Mouse (Mus musculus): Measurements from ENCODE around the gene Bnip2. TPM values are rescaled to one million over a fixed set of nuclear protein-coding genes. Genes with fewer than 3 reads are reported as not detected.

Gene Bnip2
- polyA plus RNA-seq, 1 experiment from 2014 or later: 58.9 TPM

- Histone ChIP-seq H3K4me2 (no peak overlapping the region), H3K4me3 (replicated peaks) (no peak overlapping the region), H3K4me1 (peaks cover 5% of the 10 kb centered on the region; the same call in 1 of the 2 replicates), H3K9ac (replicated peaks) (no peak overlapping the region), H3K27me3 (replicated peaks) (no peaks in the 10 kb centered on the region), H3K27ac (replicated peaks) (no peak overlapping the region), H3K36me3 (no peaks in the 10 kb centered on the region), H3K9me3 (replicated peaks) (no peaks in the 10 kb centered on the region)
- 31% methylated on average over 3 of the region's 3 CpGs for WGBS
- no peak for ATAC-seq (ENCODE audit: low FRiP score)
These were observed 60.1 kb downstream of the Bnip2 start for GRCm38 (mm10) chr9:70049416-70049783.

- Histone ChIP-seq H3K27me3 (replicated peaks) (no peaks in the 10 kb centered on the region), H3K4me3 (replicated peaks) (no peak overlapping the region), H3K4me2 (no peak overlapping the region), H3K4me1 (peaks cover 5% of the 10 kb centered on the region; the same call in 1 of the 2 replicates), H3K9ac (replicated peaks) (no peak overlapping the region), H3K9me3 (replicated peaks) (no peaks in the 10 kb centered on the region), H3K36me3 (no peaks in the 10 kb centered on the region), H3K27ac (replicated peaks) (no peak overlapping the region)
- WGBS: 62% methylated on average over 8 of the region's 8 CpGs
- no peak for ATAC-seq (ENCODE audit: low FRiP score)
These were observed 60.6 kb downstream of the Bnip2 start for GRCm38 (mm10) chr9:70049839-70050238.

GRCm38 (mm10) chr9:70052730-70053129 lies 63.5 kb downstream of the Bnip2 start:
- ATAC-seq (ENCODE audit: low FRiP score): no peak
- H3K27ac ChIP-seq (replicated peaks): no peak overlapping the region
- peaks cover 5% of the 10 kb centered on the region; the same call in 1 of the 2 replicates for H3K4me1 ChIP-seq
- H3K9ac ChIP-seq (replicated peaks): no peak overlapping the region
- WGBS: 49% methylated on average over 3 of the region's 3 CpGs
- H3K27me3 ChIP-seq (replicated peaks): no peaks in the 10 kb centered on the region
- no peaks in the 10 kb centered on the region for H3K9me3 ChIP-seq (replicated peaks)
- H3K4me2 ChIP-seq: no peak overlapping the region
- H3K4me3 ChIP-seq (replicated peaks): no peak overlapping the region
- no peaks in the 10 kb centered on the region for H3K36me3 ChIP-seq

- Histone ChIP-seq H3K27me3 (replicated peaks) (no peaks in the 10 kb centered on the region), H3K27ac (replicated peaks) (no peak overlapping the region), H3K4me3 (replicated peaks) (no peak overlapping the region), H3K4me1 (peaks cover 5% of the 10 kb centered on the region; the same call in 1 of the 2 replicates), H3K9me3 (replicated peaks) (no peaks in the 10 kb centered on the region), H3K36me3 (no peaks in the 10 kb centered on the region), H3K9ac (replicated peaks) (no peak overlapping the region), H3K4me2 (no peak overlapping the region)
- no peak for ATAC-seq (ENCODE audit: low FRiP score)
- WGBS: 41% methylated on average over 3 of the region's 3 CpGs
These were observed 64.1 kb downstream of the Bnip2 start for GRCm38 (mm10) chr9:70053411-70053810.

Other genes starting within 250 kb of the Bnip2 start
- gene Foxb1, start 228.5 kb upstream of the Bnip2 start, polyA plus RNA-seq (2015; fragmentation: Nextera tagmentation; extraction: Ambion mirVana): 4.7 and 7.4 TPM in 2 replicates
- 199 and 218 TPM in 2 replicates for gene Gtf2a2, start 23.1 kb downstream of the Bnip2 start, polyA plus RNA-seq (2015; fragmentation: Nextera tagmentation; extraction: Ambion mirVana)
- 0.77 TPM in 1 of 2 replicates, not detected in the other for gene Gcnt3, start 48.6 kb downstream of the Bnip2 start, polyA plus RNA-seq (2015; fragmentation: Nextera tagmentation; extraction: Ambion mirVana)
- 9.1 and 9.5 TPM in 2 replicates for gene Fam81a, start 153.1 kb downstream of the Bnip2 start, polyA plus RNA-seq (2015; fragmentation: Nextera tagmentation; extraction: Ambion mirVana)
- 5.3 and 8.9 TPM in 2 replicates for gene Myo1e, start 217.9 kb downstream of the Bnip2 start, polyA plus RNA-seq (2015; fragmentation: Nextera tagmentation; extraction: Ambion mirVana)

Measured in neural tube, embryonic 15.5 days (tissue).